Mouse (Mus musculus) brain, adult 2 months (tissue): ENCODE data around the gene Ppara.
A peak's percentile ranks its signal among the peaks of the same experiment; 100 is the strongest.

Source experiments
- DNase-seq: peaks from one replicate; pipeline ENCODE4 v3.0.0; 2011; ENCODE audit warnings: low read depth, low spot score

The Ppara gene

GRCm38 (mm10) chr15:85851656-85852392, 117.0 kb downstream of the Ppara start:
- peak; percentile 12 for DNase-seq
